Mouse (Mus musculus) layer of hippocampus, adult 8-10 months (tissue): ENCODE data around the gene Fahd2a. TPM values are rescaled to one million over a fixed set of nuclear protein-coding genes. Genes with fewer than 3 reads are reported as not detected.

ENCODE experiments used
- DNase-seq, 2 experiments: peaks; one replicate each; pipeline ENCODE4 v3.0.0; 2022; ENCODE audit warnings: low spot score in 2 of 2
- total RNA-seq, 4 experiments: library from RNA; stranded (reverse); gene quantifications; 2 replicates each; pipeline ENCODE4 v1.2.4; 2022

Fahd2a gene
- total RNA-seq, 4 experiments from 2014 or later: 17.9 to 21.1 (median 19.8) TPM

GRCm38 (mm10) chr2:127433487-127434295 is 10.7 kb downstream of the Fahd2a start:
- no peak for DNase-seq

- DNase-seq: peak; percentile 38 to 59
Measured at GRCm38 (mm10) chr2:127430238-127430637, 14.1 kb downstream of the Fahd2a start.

GRCm38 (mm10) chr2:127424977-127425376 is 19.4 kb downstream of the Fahd2a start, which contains the start of gene Gpat2:
Gene Gpat2 (plus strand): TSS chr2:127425199.
- DNase-seq: no peak

GRCm38 (mm10) chr2:127418266-127418970 is 25.9 kb downstream of the Fahd2a start:
- DNase-seq: no peak

GRCm38 (mm10) chr2:127416706-127417105 is 27.7 kb downstream of the Fahd2a start:
- DNase-seq: no peak

- DNase-seq: no peak
Measured at GRCm38 (mm10) chr2:127415806-127416205, 28.6 kb downstream of the Fahd2a start.

- DNase-seq: no peak
Measured at GRCm38 (mm10) chr2:127411126-127411525, 33.2 kb downstream of the Fahd2a start.

GRCm38 (mm10) chr2:127398738-127399137 is 45.6 kb downstream of the Fahd2a start:
- DNase-seq: no peak

GRCm38 (mm10) chr2:127394606-127395161 is 49.7 kb downstream of the Fahd2a start:
- no peak for DNase-seq

GRCm38 (mm10) chr2:127391323-127391722 is 53.0 kb downstream of the Fahd2a start:
- no peak for DNase-seq

- DNase-seq: no peak
Measured at GRCm38 (mm10) chr2:127390846-127391245, 53.5 kb downstream of the Fahd2a start.

- no peak for DNase-seq
Measured at GRCm38 (mm10) chr2:127390352-127390751, 54.0 kb downstream of the Fahd2a start.

- DNase-seq: no peak
Measured at GRCm38 (mm10) chr2:127387521-127387920, 56.8 kb downstream of the Fahd2a start.

Other genes with a start within 250 kb of the Fahd2a start
- 1 to 10 TPM in 1 of 4 experiments, under 1 TPM in 3; 0.76 to 1.2 (median 0.88) TPM for gene 1810024B03Rik, start 236.3 kb downstream of the Fahd2a start, total RNA-seq
- 100 to 1,000 TPM in 1 of 4 experiments, 10 to 100 TPM in 3; 91.8 to 100 (median 96.5) TPM for gene Snrnp200, start 236.2 kb downstream of the Fahd2a start, total RNA-seq
- 10 to 100 TPM; 73.1 to 81.0 (median 77.0) TPM for gene Ciao1, start 196.7 kb downstream of the Fahd2a start, total RNA-seq
- 10 to 100 TPM; 69.4 to 75.6 (median 72.4) TPM for gene Tmem127, start 196.7 kb downstream of the Fahd2a start, total RNA-seq
- 100 to 1,000 TPM; 100 to 119 (median 107) TPM for gene Stard7, start 174.3 kb downstream of the Fahd2a start, total RNA-seq
- gene Dusp2, start 108.4 kb downstream of the Fahd2a start, total RNA-seq: 1 to 10 TPM in 3 of 4 experiments, under 1 TPM in 1; 0.99 to 1.6 (median 1.2) TPM
- not detected for gene Astl, start 105.9 kb downstream of the Fahd2a start, total RNA-seq
- under 1 TPM in 3 of 4 experiments, not detected in 1; 0.09 to 0.41 (median 0.12) TPM for gene Adra2b, start 81.4 kb downstream of the Fahd2a start, total RNA-seq
- under 1 TPM in 2 of 4 experiments, not detected in 2; 0.13 to 0.27 TPM for gene Gpat2, start 19.4 kb downstream of the Fahd2a start, total RNA-seq
- gene Kcnip3, start 77.5 kb upstream of the Fahd2a start, total RNA-seq: 10 to 100 TPM; 74.3 to 80.1 (median 78.6) TPM
- under 1 TPM in 3 of 4 experiments, not detected in 1; 0.09 to 0.39 (median 0.18) TPM for gene Prom2, start 96.9 kb upstream of the Fahd2a start, total RNA-seq
- gene Zfp661, start 142.5 kb upstream of the Fahd2a start, total RNA-seq: 1 to 10 TPM; 7.1 to 8.6 (median 7.8) TPM
- gene Mrps5, start 142.7 kb upstream of the Fahd2a start, total RNA-seq: 100 to 1,000 TPM in 2 of 4 experiments, 10 to 100 TPM in 2; 88.6 to 107 (median 96.5) TPM
- 100 to 1,000 TPM in 1 of 4 experiments, 10 to 100 TPM in 3; 85.6 to 103 (median 87.1) TPM for gene Mal, start 212.1 kb upstream of the Fahd2a start, total RNA-seq